Mouse (Mus musculus) embryonic fibroblast, embryonic 13.5 days (primary cell): ENCODE measurements at regions not wholly inside any gene's neighbourhood (a gene's known extent, or its start where the extent isn't known, plus 50 kb on each side); places are given as distances from the start of the nearest gene placed in this dataset.

Experiments used
- H3K27ac ChIP-seq: 2 replicates; pipeline ENCODE4 v1.5.1; 2012; ENCODE audit warnings: low read length, control low read depth, inconsistent platforms; ENCODE audit not compliant: insufficient read depth
- H3K4me1 ChIP-seq: 2 replicates; pipeline ENCODE4 v1.6.1; 2011; ENCODE audit warnings: low read length; ENCODE audit not compliant: control insufficient read depth, insufficient read depth
- H3K4me3 ChIP-seq: 2 replicates; pipeline ENCODE4 v1.5.1; 2011; ENCODE audit warnings: mild to moderate bottlenecking, control low read depth, low read length; ENCODE audit not compliant: insufficient read depth
- CTCF ChIP-seq: IDR thresholded peaks from 2 replicates; pipeline ENCODE4 v1.5.1; 2011; ENCODE audit warnings: mild to moderate bottlenecking, control low read depth, low read length, moderate library complexity, borderline replicate concordance; ENCODE audit not compliant: insufficient read depth
- POLR2A ChIP-seq: IDR thresholded peaks from 2 replicates; pipeline ENCODE4 v1.6.1; 2011; ENCODE audit warnings: low read depth, mild to moderate bottlenecking, control low read depth, low read length, moderate library complexity

DNA sequence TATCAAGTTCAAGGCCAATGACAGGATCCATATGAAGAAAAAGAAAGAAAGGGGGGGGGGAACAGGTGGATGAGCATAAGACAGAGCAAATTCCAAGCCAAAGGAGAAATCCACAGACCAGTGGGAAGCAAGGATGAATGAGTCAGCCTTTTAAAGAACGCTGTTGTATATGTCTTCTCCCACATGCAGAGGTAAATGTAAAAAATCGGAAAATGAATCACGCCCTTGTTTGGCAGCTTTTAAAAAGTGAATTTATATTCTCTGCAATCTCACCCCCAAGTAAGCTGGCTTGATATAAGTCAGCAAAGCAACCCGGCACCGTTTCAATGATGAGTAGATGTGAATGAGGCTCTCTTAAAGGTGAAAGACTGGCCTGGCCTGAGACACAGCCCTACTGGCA lies 191.7 kb downstream of the Cep170 start:
- H3K27ac ChIP-seq = no peak overlapping the region
- H3K4me3 ChIP-seq = no peak overlapping the region
- H3K4me1 ChIP-seq = no peaks in the 10 kb centered on the region
- TF ChIP-seq POLR2A = no peak
- no peak for TF ChIP-seq CTCF

GRCm38 (mm10) chr1:176621285-176621684 lies 192.6 kb downstream of the Cep170 start:
- no peak overlapping the region for H3K27ac ChIP-seq
- no peak for TF ChIP-seq CTCF
- no peak for TF ChIP-seq POLR2A
- H3K4me3 ChIP-seq = no peak overlapping the region
- no peaks in the 10 kb centered on the region for H3K4me1 ChIP-seq

DNA sequence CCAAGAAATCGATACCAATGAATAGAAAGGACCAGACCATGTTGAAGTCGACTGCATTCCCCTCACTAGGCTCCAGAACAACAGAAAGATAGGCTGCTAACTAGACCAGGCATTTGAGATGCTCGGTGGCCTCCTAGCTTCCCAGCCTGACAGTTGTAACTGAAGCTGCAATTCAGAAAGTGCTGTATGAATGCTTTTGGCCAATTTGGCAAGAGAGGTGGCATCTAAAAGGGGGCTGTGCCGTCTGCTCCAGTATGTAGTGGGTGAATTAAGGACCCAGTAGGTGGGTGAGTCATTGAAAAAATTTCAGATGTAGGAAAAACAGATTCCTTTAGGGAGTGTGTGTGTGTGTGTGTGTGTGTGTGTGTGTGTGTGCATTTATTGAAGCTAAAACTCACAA lies 195.0 kb downstream of the Cep170 start:
- TF ChIP-seq CTCF (no peak), POLR2A (no peak)
- H3K4me1 ChIP-seq = no peaks in the 10 kb centered on the region
- no peak overlapping the region for H3K27ac ChIP-seq
- H3K4me3 ChIP-seq = no peak overlapping the region

GRCm38 (mm10) chr1:176615673-176616072 lies 198.2 kb downstream of the Cep170 start:
- H3K4me3 ChIP-seq = no peak overlapping the region
- H3K4me1 ChIP-seq = no peaks in the 10 kb centered on the region
- TF ChIP-seq CTCF (no peak), POLR2A (no peak)
- H3K27ac ChIP-seq = no peak overlapping the region

DNA sequence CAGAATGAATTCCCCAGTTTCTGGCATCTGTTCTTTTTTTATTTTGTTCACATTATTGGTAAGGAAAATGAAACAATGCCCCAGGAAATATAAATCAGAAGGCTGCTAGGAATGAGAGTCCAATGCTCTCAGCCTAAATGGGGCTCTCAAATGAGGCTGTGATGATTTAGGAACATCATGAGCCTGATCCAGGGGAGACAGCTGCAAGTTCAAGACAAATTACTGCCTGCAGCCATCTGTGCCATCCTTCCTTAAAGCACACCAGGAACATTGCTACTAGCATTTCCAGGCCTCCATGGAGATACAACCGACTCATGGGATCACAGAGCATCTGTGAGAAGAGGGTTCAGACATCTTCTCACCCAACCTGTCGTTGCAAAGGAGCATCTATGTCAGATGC lies 219.6 kb downstream of the Cep170 start:
- H3K4me3 ChIP-seq = no peak overlapping the region
- H3K27ac ChIP-seq = no peak overlapping the region
- H3K4me1 ChIP-seq = no peaks in the 10 kb centered on the region
- TF ChIP-seq POLR2A (no peak), CTCF (no peak)

DNA sequence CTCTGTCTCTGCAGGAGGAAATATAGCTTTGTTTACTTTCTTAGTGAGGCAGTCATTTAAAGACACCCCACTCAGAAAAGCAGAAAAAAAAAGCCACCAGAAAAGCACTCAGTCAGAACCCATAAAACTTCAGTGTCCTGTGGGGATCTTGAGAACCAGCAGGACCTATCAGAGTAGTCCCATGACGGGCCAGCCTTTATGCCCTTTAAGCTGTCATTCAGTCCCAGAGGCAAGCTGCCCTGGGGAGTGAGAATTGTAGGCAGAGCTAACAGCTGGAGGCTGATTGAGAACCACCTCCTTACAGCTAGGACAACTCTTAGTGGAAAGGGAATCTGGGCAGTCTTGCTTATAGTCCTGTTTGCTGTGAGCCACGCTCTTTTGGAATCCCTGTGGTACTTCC lies 225.7 kb downstream of the Cep170 start:
- Histone ChIP-seq H3K27ac (no peak overlapping the region), H3K4me1 (no peaks in the 10 kb centered on the region), H3K4me3 (no peak overlapping the region)
- TF ChIP-seq CTCF = no peak
- no peak for TF ChIP-seq POLR2A

- H3K27ac ChIP-seq = no peak overlapping the region
- H3K4me3 ChIP-seq = no peak overlapping the region
- TF ChIP-seq POLR2A = no peak
- TF ChIP-seq CTCF = no peak
- no peaks in the 10 kb centered on the region for H3K4me1 ChIP-seq
These were observed 240.2 kb downstream of the Cep170 start for GRCm38 (mm10) chr1:176573703-176574102.

DNA sequence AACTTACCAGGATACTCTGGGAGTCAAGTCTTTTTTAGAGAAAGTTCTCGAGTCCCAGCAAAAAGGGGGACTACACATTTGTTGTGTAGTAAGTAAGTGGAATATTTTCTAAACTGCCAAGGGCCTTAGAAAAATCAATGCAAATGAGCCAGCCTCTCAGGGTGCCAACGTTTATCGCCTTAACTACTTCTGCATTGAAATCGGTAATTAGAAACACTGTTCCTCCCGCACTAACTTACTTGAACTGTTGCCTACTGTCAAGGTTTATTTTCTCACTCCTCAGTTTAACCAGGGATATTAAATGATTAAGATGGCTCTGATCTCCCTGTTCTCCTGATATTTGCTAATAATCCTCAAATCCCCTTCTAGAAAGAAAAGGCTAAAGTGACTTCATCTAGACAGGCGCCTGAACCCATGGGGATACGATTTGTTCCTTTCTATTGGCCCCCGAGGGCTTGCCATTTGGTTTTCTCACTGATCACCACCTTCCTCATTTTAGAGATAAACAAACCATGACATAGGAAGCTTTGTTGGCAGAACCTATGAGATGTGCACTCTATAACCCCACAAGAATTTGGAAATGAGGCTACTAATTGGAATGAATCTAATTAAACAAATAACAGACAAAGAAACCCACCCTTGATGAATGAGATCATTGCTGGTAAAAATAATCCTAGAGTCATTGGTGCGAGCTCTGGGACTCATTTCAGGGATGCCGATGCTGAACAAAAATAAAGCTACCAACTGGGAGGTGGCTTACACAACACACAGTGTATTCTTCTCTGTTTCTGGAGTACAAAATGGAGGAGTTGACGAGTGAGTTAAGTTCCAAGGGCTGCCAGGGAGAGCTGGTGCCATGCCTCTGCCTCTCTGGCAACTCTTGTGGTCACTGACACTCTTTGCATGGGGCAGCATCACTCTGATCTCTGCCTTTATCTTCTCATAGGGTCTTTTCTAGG lies 255.1 kb downstream of the Cep170 start:
- H3K4me1 ChIP-seq = no peaks in the 10 kb centered on the region
- no peak for TF ChIP-seq POLR2A
- no peak for TF ChIP-seq CTCF
- H3K27ac ChIP-seq = no peak overlapping the region
- no peak overlapping the region for H3K4me3 ChIP-seq

- Histone ChIP-seq H3K4me1 (no peaks in the 10 kb centered on the region), H3K27ac (no peak overlapping the region), H3K4me3 (no peak overlapping the region)
- no peak for TF ChIP-seq CTCF
- no peak for TF ChIP-seq POLR2A
These were observed 259.3 kb upstream of the Pld5 start for GRCm38 (mm10) chr1:176534417-176534816.

- no peaks in the 10 kb centered on the region for H3K4me1 ChIP-seq
- H3K27ac ChIP-seq = no peak overlapping the region
- no peak overlapping the region for H3K4me3 ChIP-seq
- no peak for TF ChIP-seq POLR2A
- no peak for TF ChIP-seq CTCF
These were observed 253.9 kb upstream of the Pld5 start for GRCm38 (mm10) chr1:176529037-176529436.

DNA sequence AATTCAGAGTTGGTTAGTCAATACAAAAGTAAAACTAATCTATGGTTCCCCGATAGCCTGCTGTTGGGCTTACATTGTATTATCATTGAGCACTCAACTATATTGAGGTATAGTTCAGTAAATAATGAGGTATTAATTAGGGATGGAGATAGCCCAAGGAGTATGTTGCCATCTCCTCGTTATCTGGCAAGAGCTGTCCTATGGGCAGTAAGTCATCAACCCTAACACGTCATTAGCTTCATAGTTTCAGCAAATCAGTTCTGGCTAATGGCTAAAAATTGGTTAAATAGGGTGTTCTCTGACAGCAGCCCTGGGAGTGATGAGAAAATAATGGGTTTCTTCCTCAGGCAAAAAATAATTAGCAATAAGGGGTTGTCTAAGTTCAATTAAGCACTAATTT lies 236.4 kb upstream of the Pld5 start:
- Histone ChIP-seq H3K27ac (no peak overlapping the region), H3K4me3 (no peak overlapping the region), H3K4me1 (no peaks in the 10 kb centered on the region)
- no peak for TF ChIP-seq CTCF
